Mouse (Mus musculus): Measurements from ENCODE around the gene Gpx4. TPM values are rescaled to one million over a fixed set of nuclear protein-coding genes. Genes with fewer than 3 reads are reported as not detected.

The Gpx4 gene
- 508 and 543 TPM in 2 replicates for polyA plus RNA-seq (2014; fragmentation: Nextera tagmentation; extraction: Ambion mirVana)

GRCm38 (mm10) chr10:80047041-80047565 lies at the start of gene Gpx4:
TSS of gene Gpx4 (plus strand) at chr10:80047166.
- Histone ChIP-seq H3K9me3 (ENCODE audit: control insufficient read depth, low read length) (no peaks in the 10 kb centered on the region), H3K9ac (replicated peaks; ENCODE audit: low read length) (no peak within 1 kb of the TSS), H3K4me3 (replicated peaks; ENCODE audit: low read depth, low read length) (no peak within 1 kb of the TSS), H3K4me1 (ENCODE audit: control insufficient read depth, insufficient read depth, low read length) (0 out of 2 replicates have a peak, but pooled peaks cover 3% of the 10 kb centered on the region), H3K4me2 (ENCODE audit: low read length) (no peak within 1 kb of the TSS), H3K36me3 (ENCODE audit: control insufficient read depth, insufficient read depth, low read length) (no peaks in the 10 kb centered on the region), H3K27ac (replicated peaks; ENCODE audit: low read depth, low read length) (no peak within 1 kb of the TSS), H3K27me3 (ENCODE audit: control insufficient read depth, insufficient read depth, low read length) (no peaks in the 10 kb centered on the region)
- DNase-seq (no peak), ATAC-seq (ENCODE audit: low FRiP score, low TSS enrichment) (no peak)
- whole genome bisulfite sequencing: 46% methylated on average over 9 of the region's 9 CpGs

DNA sequence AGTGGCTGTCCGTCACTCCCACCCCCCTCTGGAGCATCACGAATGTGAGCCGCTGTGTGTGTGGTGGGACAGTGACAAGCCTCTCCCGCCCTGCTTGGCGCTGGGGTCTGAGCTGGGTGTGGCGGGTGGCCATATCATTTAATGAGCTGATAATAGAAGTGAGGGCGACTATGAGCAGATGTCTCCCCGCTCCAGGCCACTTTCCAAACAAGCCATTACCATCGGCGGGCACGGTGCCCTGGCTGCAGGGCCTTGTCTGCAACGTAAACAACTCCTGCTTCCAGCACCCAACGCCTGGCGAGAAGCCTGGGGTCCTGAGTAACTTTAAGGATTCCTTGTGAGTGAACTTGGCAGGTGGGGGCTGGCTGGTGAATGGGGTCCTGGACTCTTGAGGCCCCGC lies 49.1 kb upstream of the Gpx4 start:
- Histone ChIP-seq H3K9ac (replicated peaks; ENCODE audit: low read length) (peak overlapping the region; percentile 45), H3K27ac (replicated peaks; ENCODE audit: low read depth, low read length) (peak overlapping the region; percentile 57; the same call in 1 of the 2 replicates), H3K4me3 (replicated peaks; ENCODE audit: low read depth, low read length) (peak overlapping the region; percentile 39), H3K27me3 (ENCODE audit: control insufficient read depth, insufficient read depth, low read length) (peaks cover 16% of the 10 kb centered on the region), H3K36me3 (ENCODE audit: control insufficient read depth, insufficient read depth, low read length) (no peaks in the 10 kb centered on the region), H3K4me2 (ENCODE audit: low read length) (peak overlapping the region; percentile 71), H3K9me3 (ENCODE audit: control insufficient read depth, low read length) (no peaks in the 10 kb centered on the region), H3K4me1 (ENCODE audit: control insufficient read depth, insufficient read depth, low read length) (peaks cover 12% of the 10 kb centered on the region)
- DNase-seq (peak; percentile 57), ATAC-seq (ENCODE audit: low FRiP score, low TSS enrichment) (peak; percentile 3; the same call in 1 of the 2 replicates)
- 4% methylated on average over 15 of the region's 15 CpGs for WGBS

DNA sequence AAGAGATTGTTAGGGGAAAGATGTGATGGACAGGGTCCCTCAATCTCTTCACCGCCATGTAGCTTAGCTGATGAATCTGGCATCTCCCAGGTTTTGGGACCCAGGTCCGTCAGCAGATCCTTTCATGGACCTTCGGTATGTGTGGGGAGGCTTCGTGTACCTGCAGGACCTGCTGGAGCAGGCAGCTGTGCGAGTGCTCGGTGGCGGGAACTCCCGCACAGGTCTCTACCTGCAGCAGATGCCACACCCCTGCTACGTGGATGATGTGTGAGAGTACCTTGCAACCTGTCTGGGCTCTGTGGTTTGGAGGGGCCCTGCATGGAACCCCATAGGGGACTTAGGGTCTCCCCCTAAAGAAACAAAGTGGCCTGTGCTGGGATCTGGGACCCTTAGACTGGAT lies 45.0 kb upstream of the Gpx4 start:
- Histone ChIP-seq H3K4me1 (ENCODE audit: control insufficient read depth, insufficient read depth, low read length) (peaks cover 9% of the 10 kb centered on the region), H3K27ac (replicated peaks; ENCODE audit: low read depth, low read length) (no peak overlapping the region), H3K9me3 (ENCODE audit: control insufficient read depth, low read length) (no peaks in the 10 kb centered on the region), H3K4me2 (ENCODE audit: low read length) (no peak overlapping the region), H3K9ac (replicated peaks; ENCODE audit: low read length) (no peak overlapping the region; the same call in 1 of the 2 replicates), H3K4me3 (replicated peaks; ENCODE audit: low read depth, low read length) (no peak overlapping the region), H3K27me3 (ENCODE audit: control insufficient read depth, insufficient read depth, low read length) (peaks cover 16% of the 10 kb centered on the region), H3K36me3 (ENCODE audit: control insufficient read depth, insufficient read depth, low read length) (no peaks in the 10 kb centered on the region)
- ATAC-seq (ENCODE audit: low FRiP score, low TSS enrichment) (no peak), DNase-seq (no peak)
- WGBS: 79% methylated on average over 9 of the region's 9 CpGs

DNA sequence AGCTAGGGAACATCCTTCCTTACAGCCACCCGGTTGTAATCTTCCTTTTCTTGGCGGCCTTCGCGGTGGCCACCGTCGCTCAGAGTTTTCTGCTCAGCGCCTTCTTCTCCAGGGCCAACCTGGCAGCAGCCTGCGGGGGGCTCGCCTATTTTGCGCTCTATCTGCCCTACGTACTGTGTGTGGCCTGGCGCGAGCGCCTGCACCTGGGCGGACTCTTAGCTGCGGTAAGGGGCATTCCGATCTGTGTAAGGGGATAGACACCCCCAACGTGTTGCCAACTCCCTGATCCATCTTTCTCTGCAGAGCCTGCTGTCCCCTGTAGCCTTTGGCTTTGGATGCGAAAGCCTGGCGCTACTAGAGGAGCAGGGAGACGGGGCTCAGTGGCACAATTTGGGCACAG lies 44.1 kb upstream of the Gpx4 start:
- no peak overlapping the region for H3K4me2 ChIP-seq (ENCODE audit: low read length)
- no peak overlapping the region for H3K27ac ChIP-seq (replicated peaks; ENCODE audit: low read depth, low read length)
- no peak overlapping the region for H3K9ac ChIP-seq (replicated peaks; ENCODE audit: low read length)
- ATAC-seq (ENCODE audit: low FRiP score, low TSS enrichment): no peak
- 26% methylated on average over 21 of the region's 21 CpGs for WGBS
- no peaks in the 10 kb centered on the region for H3K36me3 ChIP-seq (ENCODE audit: control insufficient read depth, insufficient read depth, low read length)
- peaks cover 16% of the 10 kb centered on the region for H3K27me3 ChIP-seq (ENCODE audit: control insufficient read depth, insufficient read depth, low read length)
- no peak for DNase-seq
- peaks cover 3% of the 10 kb centered on the region; the same call in 1 of the 2 replicates for H3K4me1 ChIP-seq (ENCODE audit: control insufficient read depth, insufficient read depth, low read length)
- no peak overlapping the region for H3K4me3 ChIP-seq (replicated peaks; ENCODE audit: low read depth, low read length)
- no peaks in the 10 kb centered on the region for H3K9me3 ChIP-seq (ENCODE audit: control insufficient read depth, low read length)

- ATAC-seq (ENCODE audit: low FRiP score, low TSS enrichment) (no peak), DNase-seq (no peak)
These were observed 43.4 kb upstream of the Gpx4 start for GRCm38 (mm10) chr10:80003374-80004232.

GRCm38 (mm10) chr10:80004233-80004705 lies 42.7 kb upstream of the Gpx4 start:
- Histone ChIP-seq H3K9me3 (ENCODE audit: control insufficient read depth, low read length) (no peaks in the 10 kb centered on the region), H3K4me3 (replicated peaks; ENCODE audit: low read depth, low read length) (no peak overlapping the region), H3K4me2 (ENCODE audit: low read length) (no peak overlapping the region), H3K9ac (replicated peaks; ENCODE audit: low read length) (no peak overlapping the region), H3K27me3 (ENCODE audit: control insufficient read depth, insufficient read depth, low read length) (peaks cover 8% of the 10 kb centered on the region; the same call in 1 of the 2 replicates), H3K27ac (replicated peaks; ENCODE audit: low read depth, low read length) (no peak overlapping the region), H3K4me1 (ENCODE audit: control insufficient read depth, insufficient read depth, low read length) (no peaks in the 10 kb centered on the region), H3K36me3 (ENCODE audit: control insufficient read depth, insufficient read depth, low read length) (peaks cover 8% of the 10 kb centered on the region; the same call in 1 of the 2 replicates)
- ATAC-seq (ENCODE audit: low FRiP score, low TSS enrichment) (no peak), DNase-seq (no peak)
- WGBS: 90% methylated on average over 8 of the region's 8 CpGs

More at GRCm38 (mm10) chr10:80003374-80004232, 43.4 kb upstream of the Gpx4 start:
- Histone ChIP-seq H3K4me1 (ENCODE audit: control insufficient read depth, insufficient read depth, low read length) (no peaks in the 10 kb centered on the region), H3K4me3 (replicated peaks; ENCODE audit: low read depth, low read length) (no peak overlapping the region), H3K36me3 (ENCODE audit: control insufficient read depth, insufficient read depth, low read length) (0 out of 2 replicates have a peak, but pooled peaks cover 3% of the 10 kb centered on the region), H3K27me3 (ENCODE audit: control insufficient read depth, insufficient read depth, low read length) (peaks cover 10% of the 10 kb centered on the region; the same call in 1 of the 2 replicates), H3K9me3 (ENCODE audit: control insufficient read depth, low read length) (no peaks in the 10 kb centered on the region), H3K9ac (replicated peaks; ENCODE audit: low read length) (no peak overlapping the region), H3K27ac (replicated peaks; ENCODE audit: low read depth, low read length) (no peak overlapping the region), H3K4me2 (ENCODE audit: low read length) (no peak overlapping the region)
- WGBS: 62% methylated on average over 9 of the region's 9 CpGs

DNA sequence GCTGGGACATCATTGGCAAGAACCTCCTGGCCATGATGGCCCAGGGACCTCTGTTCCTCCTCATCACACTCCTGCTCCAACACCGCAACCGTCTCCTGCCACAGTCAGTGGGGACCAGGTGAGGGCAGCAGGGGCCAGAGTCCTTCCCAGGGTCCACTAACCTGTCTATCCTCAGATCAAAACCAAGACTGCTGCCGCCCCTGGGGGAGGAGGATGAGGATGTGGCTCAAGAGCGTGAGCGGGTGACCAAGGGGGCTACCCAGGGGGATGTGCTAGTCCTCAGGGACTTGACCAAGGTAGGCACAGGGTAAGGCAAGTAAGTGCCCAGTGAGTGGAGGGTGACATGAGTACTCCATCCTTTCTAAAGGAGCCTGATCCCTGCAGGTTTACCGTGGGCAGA lies 35.2 kb upstream of the Gpx4 start:
- Histone ChIP-seq H3K4me2 (ENCODE audit: low read length) (no peak overlapping the region), H3K27ac (replicated peaks; ENCODE audit: low read depth, low read length) (no peak overlapping the region), H3K4me3 (replicated peaks; ENCODE audit: low read depth, low read length) (no peak overlapping the region), H3K9ac (replicated peaks; ENCODE audit: low read length) (no peak overlapping the region), H3K4me1 (ENCODE audit: control insufficient read depth, insufficient read depth, low read length) (no peaks in the 10 kb centered on the region), H3K36me3 (ENCODE audit: control insufficient read depth, insufficient read depth, low read length) (peaks cover 21% of the 10 kb centered on the region), H3K9me3 (ENCODE audit: control insufficient read depth, low read length) (peaks cover 20% of the 10 kb centered on the region), H3K27me3 (ENCODE audit: control insufficient read depth, insufficient read depth, low read length) (peaks cover 30% of the 10 kb centered on the region)
- ATAC-seq (ENCODE audit: low FRiP score, low TSS enrichment) (no peak), DNase-seq (no peak)
- 86% methylated on average over 6 of the region's 6 CpGs for WGBS

GRCm38 (mm10) chr10:80013609-80014008 lies 33.4 kb upstream of the Gpx4 start:
- Histone ChIP-seq H3K4me3 (replicated peaks; ENCODE audit: low read depth, low read length) (no peak overlapping the region), H3K27ac (replicated peaks; ENCODE audit: low read depth, low read length) (no peak overlapping the region), H3K36me3 (ENCODE audit: control insufficient read depth, insufficient read depth, low read length) (peaks cover 18% of the 10 kb centered on the region), H3K27me3 (ENCODE audit: control insufficient read depth, insufficient read depth, low read length) (peaks cover 30% of the 10 kb centered on the region), H3K9ac (replicated peaks; ENCODE audit: low read length) (no peak overlapping the region), H3K4me1 (ENCODE audit: control insufficient read depth, insufficient read depth, low read length) (no peaks in the 10 kb centered on the region), H3K4me2 (ENCODE audit: low read length) (no peak overlapping the region), H3K9me3 (ENCODE audit: control insufficient read depth, low read length) (peaks cover 20% of the 10 kb centered on the region)
- ATAC-seq (ENCODE audit: low FRiP score, low TSS enrichment): no peak
- DNase-seq: no peak
- WGBS: 32% methylated on average over 25 of the region's 25 CpGs

All from midbrain, embryonic 14.5 days (tissue).